In genomic region chr19:4943253-4943588, GRCm38 (mm10) we compare ENCODE assay signal across 8 mouse cellular contexts. TPM values are rescaled to one million over a fixed set of nuclear protein-coding genes. Genes with fewer than 3 reads are reported as not detected.
DNase-seq lines count a peak whose midpoint lies in the region; ATAC-seq lines count a peak whose summit lies in the region.

No protein-coding gene starts in this region.

- H3K27ac ChIP-seq in neural tube, embryonic 11.5 days (ENCODE audit: low read depth, low read length), result no peak overlapping the region
- H3K27ac ChIP-seq in forebrain, embryonic 12.5 days, result no peak overlapping the region
- no peak overlapping the region for H3K27ac ChIP-seq in limb, embryonic 12.5 days
- no peak overlapping the region for H3K27ac ChIP-seq in neural tube, embryonic 12.5 days

- H3K36me3 ChIP-seq in neural tube, embryonic 11.5 days (ENCODE audit: control insufficient read depth, insufficient read depth, low read length), result no peaks in the 10 kb centered on the region
- H3K36me3 ChIP-seq in forebrain, embryonic 12.5 days (replicated peaks), result no peaks in the 10 kb centered on the region
- H3K36me3 ChIP-seq in limb, embryonic 12.5 days, result no peaks in the 10 kb centered on the region
- H3K36me3 ChIP-seq in neural tube, embryonic 12.5 days, result no peaks in the 10 kb centered on the region

- H3K4me1 ChIP-seq in neural tube, embryonic 11.5 days (ENCODE audit: control insufficient read depth, insufficient read depth, low read length), result peaks cover 4% of the 10 kb centered on the region
- peaks cover 19% of the 10 kb centered on the region for H3K4me1 ChIP-seq in forebrain, embryonic 12.5 days
- peaks cover 11% of the 10 kb centered on the region for H3K4me1 ChIP-seq in limb, embryonic 12.5 days (replicated peaks)
- H3K4me1 ChIP-seq in neural tube, embryonic 12.5 days, result peaks cover 13% of the 10 kb centered on the region; the same call in 1 of the 2 replicates

- DNase-seq in neural tube, embryonic 11.5 days (ENCODE audit: low spot score), result no peak
- no peak for DNase-seq in neural tube, embryonic 10.5 days (ENCODE audit: extremely low spot score, low spot score)
- no peak for DNase-seq in layer of hippocampus, adult 18-20 months (ENCODE audit: low spot score in 2 of 2)
- no peak for DNase-seq in layer of hippocampus, postnatal 36 days
- no peak for DNase-seq in testis, postnatal 10 days (ENCODE audit: low spot score)

- H3K4me2 ChIP-seq in neural tube, embryonic 11.5 days (ENCODE audit: low read depth), result peak overlapping the region; percentile 99
- H3K4me2 ChIP-seq in forebrain, embryonic 12.5 days, result peak overlapping the region; percentile 98
- peak overlapping the region; percentile 93 for H3K4me2 ChIP-seq in limb, embryonic 12.5 days
- H3K4me2 ChIP-seq in neural tube, embryonic 12.5 days (replicated peaks), result peak overlapping the region; percentile 98

- peak overlapping the region; percentile 66 for H3K4me3 ChIP-seq in neural tube, embryonic 11.5 days (ENCODE audit: low read depth, low read length)
- H3K4me3 ChIP-seq in forebrain, embryonic 12.5 days (replicated peaks), result peak overlapping the region; percentile 67
- H3K4me3 ChIP-seq in limb, embryonic 12.5 days (replicated peaks), result peak overlapping the region; percentile 68
- peak overlapping the region; percentile 66 for H3K4me3 ChIP-seq in neural tube, embryonic 12.5 days

- no peaks in the 10 kb centered on the region for H3K27me3 ChIP-seq in neural tube, embryonic 11.5 days (ENCODE audit: control insufficient read depth, insufficient read depth, low read length)
- H3K27me3 ChIP-seq in forebrain, embryonic 12.5 days, result peaks cover 29% of the 10 kb centered on the region
- peaks cover 12% of the 10 kb centered on the region for H3K27me3 ChIP-seq in limb, embryonic 12.5 days
- H3K27me3 ChIP-seq in neural tube, embryonic 12.5 days (replicated peaks), result peaks cover 18% of the 10 kb centered on the region; the same call in 1 of the 2 replicates

- H3K9me3 ChIP-seq in neural tube, embryonic 11.5 days (ENCODE audit: control insufficient read depth, low read length), result no peaks in the 10 kb centered on the region
- no peaks in the 10 kb centered on the region for H3K9me3 ChIP-seq in forebrain, embryonic 12.5 days
- no peaks in the 10 kb centered on the region for H3K9me3 ChIP-seq in limb, embryonic 12.5 days
- no peaks in the 10 kb centered on the region for H3K9me3 ChIP-seq in neural tube, embryonic 12.5 days

- peak overlapping the region; percentile 64 for H3K9ac ChIP-seq in neural tube, embryonic 11.5 days (ENCODE audit: low read length)
- peak overlapping the region; percentile 68; the same call in 1 of the 2 replicates for H3K9ac ChIP-seq in forebrain, embryonic 12.5 days
- H3K9ac ChIP-seq in limb, embryonic 12.5 days (replicated peaks), result peak overlapping the region; percentile 73; the same call in 1 of the 2 replicates
- peak overlapping the region; percentile 73; the same call in 1 of the 2 replicates for H3K9ac ChIP-seq in neural tube, embryonic 12.5 days

- 10% methylated on average over 13 of the region's 13 CpGs for WGBS in neural tube, embryonic 11.5 days
- WGBS in forebrain, embryonic 12.5 days, result 7% methylated on average over 13 of the region's 13 CpGs
- WGBS in limb, embryonic 12.5 days, result 9% methylated on average over 13 of the region's 13 CpGs
- WGBS in neural tube, embryonic 12.5 days, result 5% methylated on average over 13 of the region's 13 CpGs

- no peak for ATAC-seq in neural tube, embryonic 11.5 days (ENCODE audit: insufficient read depth, low FRiP score, low TSS enrichment)
- no peak; the same call in 1 of the 2 replicates for ATAC-seq in forebrain, embryonic 12.5 days (ENCODE audit: low FRiP score)
- ATAC-seq in limb, embryonic 12.5 days (ENCODE audit: insufficient number of reproducible peaks, insufficient read depth, low FRiP score, low TSS enrichment, low read depth), result no peak
- no peak for ATAC-seq in neural tube, embryonic 12.5 days (ENCODE audit: low FRiP score, low read depth)

RNA-seq across cellular contexts. Expression of gene Peli3, which starts 0.3 kb away (rescaled TPM):
- polyA plus RNA-seq in neural tube, embryonic 11.5 days (2014; fragmentation: Nextera tagmentation; extraction: Ambion mirVana), result 3.4 and 3.5 TPM in 2 replicates
- 4.3 and 5.2 TPM in 2 replicates for polyA plus RNA-seq in forebrain, embryonic 12.5 days (2016; fragmentation: Nextera tagmentation; extraction: Ambion mirVana)
- 3.4 and 4.5 TPM in 2 replicates for polyA plus RNA-seq in limb, embryonic 12.5 days (2016; fragmentation: Nextera tagmentation; extraction: Ambion mirVana)
- polyA plus RNA-seq in neural tube, embryonic 12.5 days (2016; fragmentation: Nextera tagmentation; extraction: Ambion mirVana), result 4.9 and 6.5 TPM in 2 replicates
- total RNA-seq in layer of hippocampus, adult 18-20 months (2021), result 10 to 100 TPM; 26.2 to 31.3 TPM
- total RNA-seq in layer of hippocampus, postnatal 36 days (2021), result 10 to 100 TPM; 19.5 to 24.4 TPM

RNA-seq across cellular contexts. Expression of gene Dpp3, which starts 15.1 kb away (rescaled TPM):
- 164 and 171 TPM in 2 replicates for polyA plus RNA-seq in neural tube, embryonic 11.5 days (2014; fragmentation: Nextera tagmentation; extraction: Ambion mirVana)
- polyA plus RNA-seq in forebrain, embryonic 12.5 days (2016; fragmentation: Nextera tagmentation; extraction: Ambion mirVana), result 159 and 170 TPM in 2 replicates
- polyA plus RNA-seq in limb, embryonic 12.5 days (2016; fragmentation: Nextera tagmentation; extraction: Ambion mirVana), result 148 and 152 TPM in 2 replicates
- polyA plus RNA-seq in neural tube, embryonic 12.5 days (2016; fragmentation: Nextera tagmentation; extraction: Ambion mirVana), result 167 and 171 TPM in 2 replicates
- total RNA-seq in layer of hippocampus, adult 18-20 months (2021), result 10 to 100 TPM; 37.2 to 39.0 TPM
- 10 to 100 TPM; 39.0 to 41.6 TPM for total RNA-seq in layer of hippocampus, postnatal 36 days (2021)

RNA-seq across cellular contexts. Expression of gene Mrpl11, which starts 18.7 kb away (rescaled TPM):
- 143 and 150 TPM in 2 replicates for polyA plus RNA-seq in neural tube, embryonic 11.5 days (2014; fragmentation: Nextera tagmentation; extraction: Ambion mirVana)
- polyA plus RNA-seq in forebrain, embryonic 12.5 days (2016; fragmentation: Nextera tagmentation; extraction: Ambion mirVana), result 130 and 138 TPM in 2 replicates
- polyA plus RNA-seq in limb, embryonic 12.5 days (2016; fragmentation: Nextera tagmentation; extraction: Ambion mirVana), result 153 and 154 TPM in 2 replicates
- 126 and 132 TPM in 2 replicates for polyA plus RNA-seq in neural tube, embryonic 12.5 days (2016; fragmentation: Nextera tagmentation; extraction: Ambion mirVana)
- total RNA-seq in layer of hippocampus, adult 18-20 months (2021), result 10 to 100 TPM; 60.7 to 62.1 TPM
- 10 to 100 TPM; 56.7 to 61.6 TPM for total RNA-seq in layer of hippocampus, postnatal 36 days (2021)

RNA-seq across cellular contexts. Expression of gene Bbs1, which starts 36.8 kb away (rescaled TPM):
- 4.8 and 7.9 TPM in 2 replicates for polyA plus RNA-seq in neural tube, embryonic 11.5 days (2014; fragmentation: Nextera tagmentation; extraction: Ambion mirVana)
- polyA plus RNA-seq in forebrain, embryonic 12.5 days (2016; fragmentation: Nextera tagmentation; extraction: Ambion mirVana), result 6.8 and 8.0 TPM in 2 replicates
- polyA plus RNA-seq in limb, embryonic 12.5 days (2016; fragmentation: Nextera tagmentation; extraction: Ambion mirVana), result 5.1 and 6.5 TPM in 2 replicates
- 8.1 and 10.5 TPM in 2 replicates for polyA plus RNA-seq in neural tube, embryonic 12.5 days (2016; fragmentation: Nextera tagmentation; extraction: Ambion mirVana)
- 10 to 100 TPM; 36.8 to 40.0 TPM for total RNA-seq in layer of hippocampus, adult 18-20 months (2021)
- 10 to 100 TPM; 38.3 to 41.7 TPM for total RNA-seq in layer of hippocampus, postnatal 36 days (2021)

RNA-seq across cellular contexts. Expression of gene Npas4, which starts 46.9 kb away (rescaled TPM):
- polyA plus RNA-seq in neural tube, embryonic 11.5 days (2014; fragmentation: Nextera tagmentation; extraction: Ambion mirVana), result 0.12 TPM in 1 of 2 replicates, not detected in the other
- 0.09 and 0.14 TPM in 2 replicates for polyA plus RNA-seq in forebrain, embryonic 12.5 days (2016; fragmentation: Nextera tagmentation; extraction: Ambion mirVana)
- polyA plus RNA-seq in limb, embryonic 12.5 days (2016; fragmentation: Nextera tagmentation; extraction: Ambion mirVana), result not detected in 2 replicates
- 0.06 and 0.08 TPM in 2 replicates for polyA plus RNA-seq in neural tube, embryonic 12.5 days (2016; fragmentation: Nextera tagmentation; extraction: Ambion mirVana)
- total RNA-seq in layer of hippocampus, adult 18-20 months (2021), result 10 to 100 TPM; 12.4 to 15.1 TPM
- total RNA-seq in layer of hippocampus, postnatal 36 days (2021), result 1 to 10 TPM; 4.8 to 6.4 TPM
